Mouse (Mus musculus): ENCODE data around the gene Per2. TPM values are rescaled to one million over a fixed set of nuclear protein-coding genes. Genes with fewer than 3 reads are reported as not detected.
A peak's percentile ranks its signal among the peaks of the same experiment; 100 is the strongest.

Per2 gene
- total RNA-seq, 2 experiments from 2014 or later: 3.9 to 10.8 TPM

DNA sequence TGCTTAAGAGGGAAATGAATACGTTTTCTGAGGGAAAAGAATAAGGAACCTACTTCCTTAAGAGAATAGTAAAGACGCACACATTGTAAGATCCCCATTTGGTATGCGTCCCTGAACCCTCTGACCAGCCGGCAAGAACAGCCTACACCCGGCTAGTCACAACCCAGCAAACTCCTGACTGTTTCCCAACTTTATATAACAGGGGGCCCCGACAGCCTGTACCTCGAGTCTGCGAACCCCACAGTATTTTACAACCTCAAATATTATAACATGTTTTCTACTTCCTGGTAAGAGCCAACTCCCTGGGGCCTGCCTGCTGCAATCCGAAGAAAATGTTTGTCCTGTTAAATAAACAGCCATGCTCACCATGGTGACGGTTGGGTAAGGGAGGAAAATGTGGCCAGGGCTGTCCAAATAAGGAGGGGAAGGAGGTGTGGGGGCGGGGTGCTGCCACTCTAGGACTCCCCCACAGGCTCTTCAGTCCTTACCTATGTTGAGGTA lies 2.8 kb downstream of the Per2 start:
- Histone ChIP-seq H3K27ac (peak overlapping the region; percentile 98), H3K4me3 (peak overlapping the region; percentile 87)
- no peak for TF ChIP-seq CTCF (IDR thresholded peaks at IDR 0.05)
- DNase-seq: peak; percentile 77
- intact Hi-C loops (cut with DNase I): no loop called here

- DNase-seq: peak; percentile 77
- TF ChIP-seq CTCF (IDR thresholded peaks at IDR 0.05): no peak
- Histone ChIP-seq H3K27ac (peak overlapping the region; percentile 98), H3K4me3 (peak overlapping the region; percentile 87)
- intact Hi-C loops (cut with DNase I): no loop called here
Observed at GRCm38 (mm10) chr1:91455661-91456161, 3.4 kb downstream of the Per2 start.

DNA sequence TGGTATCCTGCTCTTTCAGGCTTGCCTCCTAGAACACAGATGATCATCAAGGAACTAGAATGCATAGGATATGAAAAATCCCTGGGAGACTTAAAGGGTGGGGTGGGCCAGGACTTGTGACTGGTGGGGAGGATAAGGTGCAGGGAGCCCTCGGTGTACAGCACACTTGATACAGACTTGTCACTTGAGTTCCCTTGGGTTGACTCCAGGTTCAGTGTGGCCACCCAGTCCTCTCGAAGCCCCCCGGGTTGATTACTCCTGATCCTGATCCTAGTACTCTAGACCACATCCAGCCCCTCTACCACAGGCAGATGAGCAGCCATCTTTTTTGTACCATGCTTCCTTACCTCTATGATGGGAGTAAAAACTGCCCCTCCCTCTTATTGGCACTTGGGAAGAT lies 4.2 kb downstream of the Per2 start:
- intact Hi-C loops (cut with DNase I): no loop called here
- DNase-seq: no peak
- TF ChIP-seq CTCF (IDR thresholded peaks at IDR 0.05): no peak
- H3K27ac ChIP-seq: peak overlapping the region; percentile 98
- no peak overlapping the region for H3K4me3 ChIP-seq

- TF ChIP-seq CTCF (IDR thresholded peaks at IDR 0.05): no peak
- Histone ChIP-seq H3K27ac (peak overlapping the region; percentile 98; the same call in 1 of the 2 replicates), H3K4me3 (no peak overlapping the region)
- intact Hi-C loops (cut with DNase I): no loop called here
- DNase-seq: no peak
Observed at GRCm38 (mm10) chr1:91454366-91454765, 4.8 kb downstream of the Per2 start.

- no peak for DNase-seq
- no peak for TF ChIP-seq CTCF (IDR thresholded peaks at IDR 0.05)
- intact Hi-C loops (cut with DNase I): no loop called here
- Histone ChIP-seq H3K4me3 (no peak overlapping the region), H3K27ac (no peak overlapping the region)
Observed at GRCm38 (mm10) chr1:91453932-91454331, 5.2 kb downstream of the Per2 start.

DNA sequence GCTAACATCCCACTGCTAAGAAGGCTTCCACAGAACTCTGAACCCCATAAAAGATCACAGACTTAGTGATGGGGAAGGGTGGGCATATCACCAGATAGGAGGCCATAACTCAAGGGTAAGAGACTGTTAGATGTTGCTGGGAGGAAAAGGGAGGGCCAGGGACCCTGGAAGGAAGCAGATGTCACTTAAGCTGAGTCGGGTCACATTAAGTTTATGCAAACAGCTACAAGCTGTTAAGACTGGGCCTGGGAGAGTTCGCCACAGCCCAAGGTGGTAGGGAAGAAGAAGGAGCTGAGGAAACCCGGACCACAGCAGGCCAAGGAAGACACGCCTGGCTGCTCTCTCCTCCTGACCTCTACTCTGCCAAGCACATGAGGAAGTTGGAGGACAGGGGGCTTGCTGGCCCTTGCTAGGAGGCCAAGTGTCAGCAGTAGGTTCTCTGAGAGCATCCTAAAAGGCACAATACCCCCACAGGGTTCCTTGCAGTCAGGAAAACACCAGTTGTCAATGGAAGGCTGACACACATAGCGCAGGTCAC lies 7.5 kb downstream of the Per2 start:
- Histone ChIP-seq H3K27ac (peak overlapping the region; percentile 41; the same call in 1 of the 2 replicates), H3K4me3 (no peak overlapping the region)
- intact Hi-C loops (cut with DNase I): no loop called here
- peak; percentile 10 for DNase-seq
- no peak for TF ChIP-seq CTCF (IDR thresholded peaks at IDR 0.05)

DNA sequence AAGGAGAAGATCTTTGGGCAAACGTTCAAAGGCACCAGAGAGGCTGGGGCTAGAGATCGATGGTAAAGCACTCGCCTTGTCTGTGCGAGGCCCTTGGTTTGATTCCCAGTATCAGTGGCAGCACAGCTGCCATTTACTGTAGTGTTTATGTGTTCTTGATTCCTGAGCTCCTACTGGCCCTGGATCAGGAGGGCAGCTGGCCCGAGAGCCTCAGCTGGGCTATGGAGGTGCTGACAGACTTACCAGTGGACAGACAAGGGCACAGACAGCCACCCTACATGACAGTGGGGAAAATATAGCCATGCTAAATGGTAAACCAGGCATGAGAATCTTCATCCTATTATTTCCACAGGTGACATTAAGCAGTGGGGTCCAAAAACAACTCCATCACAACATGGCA lies 8.3 kb downstream of the Per2 start:
- H3K4me3 ChIP-seq: no peak overlapping the region

DNA sequence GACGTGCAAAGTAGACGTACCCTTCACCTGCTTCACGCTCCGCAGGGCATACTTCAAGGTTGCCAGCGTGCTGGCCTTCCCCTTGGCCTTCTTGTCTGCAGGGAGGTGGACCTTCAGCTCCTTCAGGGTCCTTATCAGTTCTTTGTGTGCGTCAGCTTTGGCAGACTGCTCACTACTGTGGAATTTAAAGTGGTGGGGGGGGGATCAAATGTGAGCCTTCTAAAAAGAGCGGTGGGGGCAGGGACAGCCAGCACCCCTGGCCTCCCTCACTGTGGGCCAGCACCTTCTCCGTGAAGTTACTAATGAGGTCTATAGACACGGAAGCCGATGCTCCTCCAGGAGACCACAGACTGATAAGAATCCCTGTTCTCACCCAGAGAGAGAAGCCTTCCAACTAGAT lies 10.4 kb downstream of the Per2 start:
- intact Hi-C loops (cut with DNase I): no loop called here
- H3K4me3 ChIP-seq: no peak overlapping the region
- peak; percentile 9 for DNase-seq
- no peak overlapping the region for H3K27ac ChIP-seq
- no peak for TF ChIP-seq CTCF (IDR thresholded peaks at IDR 0.05)

More for the DNA sequence above, 8.3 kb downstream of the Per2 start:
- peak overlapping the region; percentile 41 for H3K27ac ChIP-seq
- no peak for TF ChIP-seq CTCF (IDR thresholded peaks at IDR 0.05)
- DNase-seq: peak; percentile 86
- intact Hi-C loops (cut with DNase I): no loop called here

DNA sequence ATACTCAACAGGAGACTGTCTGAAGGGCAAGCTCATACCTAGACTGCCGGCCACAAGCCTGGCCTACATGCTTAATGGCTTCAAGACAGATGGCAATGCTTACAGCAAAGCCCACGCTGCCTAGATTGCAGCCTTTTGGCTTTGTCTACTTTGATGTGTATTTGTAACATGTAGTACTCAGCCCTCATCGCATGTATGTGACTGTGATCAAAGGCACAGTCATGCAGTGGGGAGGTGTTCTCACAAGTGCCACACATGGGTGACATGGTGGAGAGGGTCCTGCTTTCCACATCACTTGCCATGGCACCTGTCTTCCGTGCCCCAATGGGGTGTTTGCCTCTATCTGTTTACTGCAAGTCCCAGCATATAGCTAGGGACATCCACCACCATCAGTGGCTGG lies 12.6 kb downstream of the Per2 start:
- Histone ChIP-seq H3K4me3 (peak overlapping the region; percentile 15), H3K27ac (peak overlapping the region; percentile 86)
- no peak for DNase-seq
- intact Hi-C loops (cut with DNase I): no loop called here
- TF ChIP-seq CTCF (IDR thresholded peaks at IDR 0.05): no peak

DNA sequence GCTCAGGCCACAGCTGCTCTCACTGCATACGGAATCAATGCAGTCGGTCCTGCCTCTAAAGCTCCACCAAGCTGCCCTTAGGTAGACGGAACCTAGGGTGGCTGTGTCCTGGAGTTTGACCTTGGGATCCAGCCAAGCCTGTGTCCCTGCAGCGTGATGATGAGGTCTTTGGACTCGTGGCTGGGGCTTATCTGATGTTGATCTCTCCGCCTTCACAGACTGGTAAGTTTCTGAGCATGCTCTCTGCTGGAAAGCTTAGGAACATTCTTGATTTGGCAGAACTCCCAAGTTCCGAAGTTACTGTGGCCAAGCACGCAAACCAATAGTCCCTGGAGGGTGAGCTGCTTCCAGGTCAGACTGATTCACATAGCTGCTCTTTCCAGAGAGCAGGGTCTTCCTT lies 13.1 kb downstream of the Per2 start:
- intact Hi-C loops (cut with DNase I): no loop called here
- peak; percentile 81 for DNase-seq
- H3K27ac ChIP-seq: peak overlapping the region; percentile 86

DNA sequence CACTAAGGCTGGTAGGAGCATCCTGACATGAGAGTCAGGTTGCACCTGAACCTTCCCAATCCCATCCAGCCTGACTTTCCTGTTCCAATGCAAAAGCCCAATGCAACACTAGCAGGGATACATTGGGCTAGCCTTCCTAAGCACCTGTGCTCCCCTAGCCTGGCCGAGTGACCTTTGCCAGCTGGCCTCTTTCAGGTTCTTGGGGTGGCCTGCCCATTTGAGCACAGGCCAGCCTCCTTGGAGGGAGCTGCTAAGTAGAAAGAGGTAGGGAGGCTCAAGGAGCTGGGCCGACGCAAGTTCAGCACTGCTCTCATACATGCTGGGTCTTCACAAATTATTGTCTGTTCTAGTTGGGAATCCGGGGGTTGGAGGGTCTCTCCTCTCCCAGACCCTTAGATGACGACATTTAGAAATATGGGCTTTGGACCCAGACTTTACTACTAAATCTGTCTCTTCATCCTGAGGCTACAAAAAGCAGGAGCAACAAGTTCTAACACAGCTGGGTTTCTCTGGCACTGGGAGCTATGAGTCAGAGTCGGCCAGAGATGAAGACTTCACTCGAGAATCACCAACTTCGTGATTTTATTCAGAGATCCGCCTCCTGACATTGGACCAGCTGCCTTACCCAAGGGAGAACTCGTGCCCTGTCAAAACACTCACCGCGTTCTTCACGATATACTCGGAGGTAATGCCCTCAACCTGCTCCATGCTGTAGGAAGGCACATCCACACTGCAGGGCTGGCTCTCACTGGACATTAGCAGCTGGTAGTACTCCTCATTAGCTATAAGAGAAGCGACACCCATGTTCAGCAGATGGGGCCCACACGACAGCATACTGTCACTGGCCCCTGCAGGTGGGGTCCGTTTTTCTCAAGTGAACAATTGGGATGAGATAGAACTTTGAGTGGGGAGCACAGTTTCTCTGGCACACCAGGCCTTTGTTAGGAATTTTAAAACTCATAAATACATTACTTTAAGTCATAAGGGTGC lies 14.0 kb downstream of the Per2 start:
- DNase-seq: peak; percentile 57
- Histone ChIP-seq H3K4me3 (peak overlapping the region; percentile 43), H3K27ac (peak overlapping the region; percentile 86)
- no peak for TF ChIP-seq CTCF (IDR thresholded peaks at IDR 0.05)
- intact Hi-C loops (cut with DNase I): no loop called here

More for the DNA sequence above, 13.1 kb downstream of the Per2 start:
- peak overlapping the region; percentile 43 for H3K4me3 ChIP-seq
- TF ChIP-seq CTCF (IDR thresholded peaks at IDR 0.05): no peak

GRCm38 (mm10) chr1:91442350-91442990 lies 16.7 kb downstream of the Per2 start:
- no peak for DNase-seq
- intact Hi-C loops (cut with DNase I): no loop called here
- Histone ChIP-seq H3K4me3 (no peak overlapping the region), H3K27ac (peak overlapping the region; percentile 48; the same call in 1 of the 2 replicates)
- TF ChIP-seq CTCF (IDR thresholded peaks at IDR 0.05): no peak
